Comparison of ENCODE assay signal across 17 mouse cellular contexts in the genomic region with DNA sequence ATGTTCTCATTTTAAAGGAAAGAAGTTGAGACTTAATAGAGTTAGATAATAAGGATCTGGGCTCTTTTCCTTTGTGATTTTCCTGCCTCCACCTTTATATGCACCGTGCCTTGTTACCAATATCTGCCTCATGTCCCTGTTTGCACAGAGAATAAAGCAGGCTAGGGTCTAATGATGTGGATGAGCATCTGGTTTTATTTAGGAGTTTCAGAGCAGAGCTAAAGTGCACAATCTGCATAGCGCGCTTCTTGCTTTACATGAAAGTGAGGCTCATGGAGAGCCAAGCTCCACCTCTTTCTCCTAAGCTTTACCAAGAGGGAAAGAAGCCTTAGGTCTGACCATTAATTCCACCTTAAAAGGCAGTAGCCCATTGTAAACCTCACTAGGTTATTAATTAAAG.
DNase-seq lines count a peak whose midpoint lies in the region; ATAC-seq lines count a peak whose summit lies in the region.
"Had no signal": no experiment of that assay in that cellular context is flagged by ENCODE, and none has a peak within 500 bp of the region (broad histone marks: within the 10 kb centered on the region; RNA-seq: fewer than 3 reads in every experiment).

No protein-coding gene starts in this region.

- H3K9me3 ChIP-seq in embryonic facial prominence, embryonic 11.5 days (replicated peaks; ENCODE audit: control insufficient read depth, low read length): no peaks in the 10 kb centered on the region
- no peaks in the 10 kb centered on the region for H3K9me3 ChIP-seq in limb, embryonic 12.5 days
- no peaks in the 10 kb centered on the region for H3K9me3 ChIP-seq in midbrain, embryonic 16.5 days (replicated peaks; ENCODE audit: control insufficient read depth, low read length, poor library complexity, severe bottlenecking)
- H3K9me3 ChIP-seq: forebrain, embryonic 15.5 days; heart, embryonic 12.5 days; hindbrain, embryonic 10.5 days had no signal

- peak; percentile 23 for DNase-seq in embryo, embryonic 10.5 days (ENCODE audit: low spot score)
- DNase-seq in embryonic facial prominence, embryonic 11.5 days (ENCODE audit: low spot score): peak; percentile 75
- peak; percentile 52 for DNase-seq in forelimb bud, embryonic 11.5 days (ENCODE audit: low read depth, low spot score)
- no peak for DNase-seq in urinary bladder, adult 18-20 months (ENCODE audit: low spot score in 2 of 2)
- DNase-seq in kidney, postnatal 25 days: no peak
- DNase-seq: adrenal gland, postnatal 10 days; cerebellum, adult 11 months; cerebellum, adult 8-10 months; cerebellum, postnatal 14 days; gastrocnemius, postnatal 14 days had no signal

- 45% methylated on average over 3 of the region's 3 CpGs for WGBS in embryonic facial prominence, embryonic 11.5 days
- WGBS in limb, embryonic 12.5 days: 14% methylated on average over 3 of the region's 3 CpGs
- 78% methylated on average over 3 of the region's 3 CpGs for WGBS in midbrain, embryonic 16.5 days

- no peaks in the 10 kb centered on the region for H3K36me3 ChIP-seq in embryonic facial prominence, embryonic 11.5 days (replicated peaks; ENCODE audit: control insufficient read depth, insufficient read depth, low read depth, low read length)
- no peaks in the 10 kb centered on the region for H3K36me3 ChIP-seq in limb, embryonic 12.5 days
- no peaks in the 10 kb centered on the region for H3K36me3 ChIP-seq in midbrain, embryonic 16.5 days (ENCODE audit: control insufficient read depth, insufficient read depth, low read length)
- H3K36me3 ChIP-seq: forebrain, embryonic 15.5 days; heart, embryonic 12.5 days; hindbrain, embryonic 10.5 days had no signal

- H3K4me2 ChIP-seq in embryonic facial prominence, embryonic 11.5 days (ENCODE audit: low read depth, low read length): no peak overlapping the region
- no peak overlapping the region for H3K4me2 ChIP-seq in limb, embryonic 12.5 days
- no peak overlapping the region for H3K4me2 ChIP-seq in midbrain, embryonic 16.5 days (ENCODE audit: low read length)
- H3K4me2 ChIP-seq: forebrain, embryonic 15.5 days; heart, embryonic 12.5 days; hindbrain, embryonic 14.5 days had no signal

- H3K4me3 ChIP-seq in embryonic facial prominence, embryonic 11.5 days (ENCODE audit: low read depth, low read length): no peak overlapping the region
- H3K4me3 ChIP-seq in limb, embryonic 12.5 days (replicated peaks): no peak overlapping the region
- H3K4me3 ChIP-seq in midbrain, embryonic 16.5 days (ENCODE audit: low read depth, low read length): no peak overlapping the region
- H3K4me3 ChIP-seq: forebrain, embryonic 15.5 days; heart, embryonic 12.5 days; hindbrain, embryonic 10.5 days had no signal

- H3K27ac ChIP-seq in embryonic facial prominence, embryonic 11.5 days (replicated peaks; ENCODE audit: low read depth, low read length): no peak overlapping the region
- no peak overlapping the region for H3K27ac ChIP-seq in limb, embryonic 12.5 days
- no peak overlapping the region for H3K27ac ChIP-seq in midbrain, embryonic 16.5 days (ENCODE audit: low read length)
- H3K27ac ChIP-seq: forebrain, embryonic 15.5 days; hindbrain, embryonic 10.5 days; hindbrain, embryonic 14.5 days had no signal

- no peak overlapping the region for H3K9ac ChIP-seq in embryonic facial prominence, embryonic 11.5 days (replicated peaks; ENCODE audit: low read length)
- H3K9ac ChIP-seq in limb, embryonic 12.5 days (replicated peaks): no peak overlapping the region
- H3K9ac ChIP-seq in midbrain, embryonic 16.5 days (ENCODE audit: low read depth, low read length): no peak overlapping the region
- H3K9ac ChIP-seq: forebrain, embryonic 15.5 days; heart, embryonic 12.5 days; hindbrain, embryonic 14.5 days had no signal

- no peaks in the 10 kb centered on the region for H3K4me1 ChIP-seq in embryonic facial prominence, embryonic 11.5 days (ENCODE audit: control insufficient read depth, insufficient read depth, low read length)
- no peaks in the 10 kb centered on the region for H3K4me1 ChIP-seq in limb, embryonic 12.5 days (replicated peaks)
- H3K4me1 ChIP-seq in midbrain, embryonic 16.5 days (ENCODE audit: control insufficient read depth, insufficient read depth, low read length): no peaks in the 10 kb centered on the region
- H3K4me1 ChIP-seq: heart, embryonic 12.5 days; hindbrain, embryonic 10.5 days had no signal

- H3K27me3 ChIP-seq in embryonic facial prominence, embryonic 11.5 days (ENCODE audit: control insufficient read depth, insufficient read depth, low read length): no peaks in the 10 kb centered on the region
- no peaks in the 10 kb centered on the region for H3K27me3 ChIP-seq in limb, embryonic 12.5 days
- no peaks in the 10 kb centered on the region for H3K27me3 ChIP-seq in midbrain, embryonic 16.5 days (ENCODE audit: control insufficient read depth, insufficient read depth, low read depth, low read length)
- H3K27me3 ChIP-seq: forebrain, embryonic 15.5 days; heart, embryonic 12.5 days had no signal

- 0 out of 2 replicates have a peak, but pooled peaks have one; percentile 65 for ATAC-seq in embryonic facial prominence, embryonic 11.5 days (replicated peaks; ENCODE audit: insufficient number of reproducible peaks, low FRiP score, low TSS enrichment, low read depth)
- peak; percentile 75 for ATAC-seq in limb, embryonic 12.5 days (ENCODE audit: insufficient number of reproducible peaks, insufficient read depth, low FRiP score, low TSS enrichment, low read depth)
- ATAC-seq in midbrain, embryonic 16.5 days: no peak
- ATAC-seq in granulocyte monocyte progenitor cell, adult 5-6 weeks (replicated peaks; ENCODE audit: poor library complexity, severe bottlenecking): no peak
- ATAC-seq: forebrain, embryonic 15.5 days had no signal

Comparison
In these comparisons a context has a peak if more than half of its experiments do, and no peak if none do; other contexts are left out.
1. DNase-seq: peak in embryo, embryonic 10.5 days (single experiment), embryonic facial prominence, embryonic 11.5 days (single experiment) and forelimb bud, embryonic 11.5 days (single experiment); none in urinary bladder, adult 18-20 months (0 of 2) and kidney, postnatal 25 days (0 of 2).
2. ATAC-seq: peak in embryonic facial prominence, embryonic 11.5 days (single experiment) and limb, embryonic 12.5 days (single experiment); none in midbrain, embryonic 16.5 days (single experiment) and granulocyte monocyte progenitor cell, adult 5-6 weeks (single experiment).